ENCODE assay signal across 9 mouse cellular contexts in genomic region chr15:97361771-97362171, GRCm38 (mm10).
DNase-seq lines count a peak whose midpoint lies in the region; ATAC-seq and TF ChIP-seq lines count a peak whose summit lies in the region.
"Had no signal": no experiment of that assay in that cellular context is flagged by ENCODE, and none has a peak within 500 bp of the region (broad histone marks: within the 10 kb centered on the region; RNA-seq: fewer than 3 reads in every experiment).

No protein-coding gene starts in this region.

- no peaks in the 10 kb centered on the region for H3K27me3 ChIP-seq in erythroblast, embryonic 14.5 days (ENCODE audit: control insufficient read depth)
- no peaks in the 10 kb centered on the region for H3K27me3 ChIP-seq in midbrain, embryonic 16.5 days (ENCODE audit: control insufficient read depth, insufficient read depth, low read depth, low read length)
- H3K27me3 ChIP-seq in forebrain, embryonic 11.5 days (ENCODE audit: control insufficient read depth, insufficient read depth, low read length), result no peaks in the 10 kb centered on the region

- peaks cover 68% of the 10 kb centered on the region for H3K4me1 ChIP-seq in erythroblast, embryonic 14.5 days (ENCODE audit: control insufficient read depth)
- peaks cover 10% of the 10 kb centered on the region for H3K4me1 ChIP-seq in midbrain, embryonic 16.5 days (ENCODE audit: control insufficient read depth, insufficient read depth, low read length)
- H3K4me1 ChIP-seq in forebrain, embryonic 11.5 days (replicated peaks; ENCODE audit: control insufficient read depth, insufficient read depth, low read length), result no peaks in the 10 kb centered on the region

- 70% methylated on average over 8 of the region's 8 CpGs for WGBS in midbrain, embryonic 16.5 days
- WGBS in forebrain, embryonic 11.5 days, result 80% methylated on average over 8 of the region's 8 CpGs

- intact Hi-C loops in gastrocnemius, adult 2 months (cut with DNase I), result no loop called here

- H3K4me2 ChIP-seq in midbrain, embryonic 16.5 days (ENCODE audit: low read length), result no peak overlapping the region
- H3K4me2 ChIP-seq in forebrain, embryonic 11.5 days (ENCODE audit: low read depth, low read length, severe bottlenecking), result no peak overlapping the region

- peaks cover 29% of the 10 kb centered on the region for H3K36me3 ChIP-seq in erythroblast, embryonic 14.5 days (ENCODE audit: control insufficient read depth)
- no peaks in the 10 kb centered on the region for H3K36me3 ChIP-seq in midbrain, embryonic 16.5 days (ENCODE audit: control insufficient read depth, insufficient read depth, low read length)
- no peaks in the 10 kb centered on the region for H3K36me3 ChIP-seq in forebrain, embryonic 11.5 days (ENCODE audit: control insufficient read depth, insufficient read depth, low read length)

- peak; percentile 14 to 23 for DNase-seq in lung, adult 18-20 months
- no peak for DNase-seq in lung, postnatal 4 days
- peak; percentile 68 for DNase-seq in thymus, postnatal 25 days
- DNase-seq in gastrocnemius, adult 2 months, result no peak
- no peak for DNase-seq in embryo, embryonic 10.5 days (ENCODE audit: low spot score)
- no peak for DNase-seq in forebrain, embryonic 11.5 days (ENCODE audit: low spot score)
- DNase-seq: kidney, adult 11 months had no signal

- TF ChIP-seq CTCF in gastrocnemius, adult 2 months (IDR thresholded peaks at IDR 0.05), result no peak

- peak overlapping the region; percentile 74 for H3K4me3 ChIP-seq in erythroblast, embryonic 14.5 days (replicated peaks)
- no peak overlapping the region for H3K4me3 ChIP-seq in midbrain, embryonic 16.5 days (ENCODE audit: low read depth, low read length)
- H3K4me3 ChIP-seq in gastrocnemius, adult 2 months, result no peak overlapping the region
- H3K4me3 ChIP-seq in forebrain, embryonic 11.5 days (ENCODE audit: low read depth, low read length), result no peak overlapping the region

- ATAC-seq in midbrain, embryonic 16.5 days, result no peak
- no peak for ATAC-seq in forebrain, embryonic 11.5 days (replicated peaks; ENCODE audit: low FRiP score)

- H3K27ac ChIP-seq in midbrain, embryonic 16.5 days (ENCODE audit: low read length), result peak overlapping the region; percentile 28; the same call in 1 of the 2 replicates
- H3K27ac ChIP-seq in gastrocnemius, adult 2 months, result no peak overlapping the region
- no peak overlapping the region for H3K27ac ChIP-seq in forebrain, embryonic 11.5 days (ENCODE audit: low read depth, low read length)

- no peaks in the 10 kb centered on the region for H3K9me3 ChIP-seq in erythroblast, embryonic 14.5 days (ENCODE audit: control insufficient read depth, low read length)
- H3K9me3 ChIP-seq in midbrain, embryonic 16.5 days (replicated peaks; ENCODE audit: control insufficient read depth, low read length, poor library complexity, severe bottlenecking), result no peaks in the 10 kb centered on the region
- no peaks in the 10 kb centered on the region for H3K9me3 ChIP-seq in forebrain, embryonic 11.5 days (ENCODE audit: control insufficient read depth, low read length)

- no peak overlapping the region for H3K9ac ChIP-seq in midbrain, embryonic 16.5 days (ENCODE audit: low read depth, low read length)
- H3K9ac ChIP-seq in forebrain, embryonic 11.5 days (ENCODE audit: low read length), result no peak overlapping the region

Comparison
In these comparisons a context has a peak if more than half of its experiments do, and no peak if none do; other contexts are left out.
1. DNase-seq: peak in lung, adult 18-20 months (2 of 2) and thymus, postnatal 25 days (single experiment); none in lung, postnatal 4 days (0 of 2), gastrocnemius, adult 2 months (single experiment), embryo, embryonic 10.5 days (single experiment) and forebrain, embryonic 11.5 days (single experiment).